ENCODE assay signal across 8 mouse cellular contexts in genomic region chr17:29603283-29603682, GRCm38 (mm10). TPM values are rescaled to one million over a fixed set of nuclear protein-coding genes. Genes with fewer than 3 reads are reported as not detected.
DNase-seq lines count a peak whose midpoint lies in the region; ATAC-seq lines count a peak whose summit lies in the region.

No protein-coding gene starts in this region.

- no peaks in the 10 kb centered on the region for H3K27me3 ChIP-seq in heart, embryonic 10.5 days (ENCODE audit: insufficient read depth, poor library complexity, severe bottlenecking)

- H3K36me3 ChIP-seq in heart, embryonic 10.5 days, result peaks cover 62% of the 10 kb centered on the region

- 22% methylated on average over 6 of the region's 6 CpGs for WGBS in heart, embryonic 10.5 days

- peaks cover 14% of the 10 kb centered on the region for H3K4me1 ChIP-seq in heart, embryonic 10.5 days

- intact Hi-C loops in heart, postnatal 25 days (cut with DNase I), result loop anchor here (1.0 to 5.0 kb wide), 2 partner anchors 169 to 279 kb away; no protein-coding TSS in a partner anchor

- no peak overlapping the region for H3K4me3 ChIP-seq in heart, embryonic 10.5 days

- ATAC-seq in erythroblast, adult 5-6 weeks (replicated peaks; ENCODE audit: low FRiP score, poor library complexity, severe bottlenecking), result peak; percentile 76

- peak; percentile 62 to 91 for DNase-seq in heart, adult 18-20 months
- DNase-seq in heart, embryonic 10.5 days (ENCODE audit: low spot score), result no peak
- DNase-seq in brain, adult 2 months (ENCODE audit: low read depth, low spot score), result peak; percentile 80
- peak; percentile 26 for DNase-seq in heart, postnatal 25 days (ENCODE audit: low spot score)
- DNase-seq in layer of hippocampus, postnatal 36 days, result peak; percentile 74 to 81
- DNase-seq in mesoderm, embryonic 11.5 days (ENCODE audit: low read depth, low spot score), result peak; percentile 85
- DNase-seq in spleen, adult 12 weeks (ENCODE audit: low spot score), result peak; percentile 62

- H3K9me3 ChIP-seq in heart, embryonic 10.5 days, result no peaks in the 10 kb centered on the region

- H3K27ac ChIP-seq in heart, embryonic 10.5 days, result no peak overlapping the region

RNA-seq across cellular contexts. Expression of gene Rnf8, which starts 11.3 kb away (rescaled TPM):
- total RNA-seq in heart, adult 18-20 months (2021), result 10 to 100 TPM; 18.6 to 21.9 TPM
- 70.9 and 85.7 TPM in 2 replicates for polyA plus RNA-seq in heart, embryonic 10.5 days (2016; fragmentation: Nextera tagmentation; extraction: Ambion mirVana)
- 14.4 and 17.1 TPM in 2 replicates for total RNA-seq in erythroblast, adult 5-6 weeks (2015; ENCODE audit: low replicate concordance)
- 6.8 and 37.2 TPM in 2 replicates for total RNA-seq in erythroblast, adult 5-6 weeks (2017; ENCODE audit: low replicate concordance)
- total RNA-seq in heart, postnatal 25 days (2021), result 10 to 100 TPM; 20.0 to 21.2 TPM
- 10 to 100 TPM; 47.4 to 47.9 TPM for total RNA-seq in layer of hippocampus, postnatal 36 days (2021)

RNA-seq across cellular contexts. Expression of gene Gm28043, which starts 11.4 kb away (rescaled TPM):
- total RNA-seq in heart, adult 18-20 months (2021), result under 1 TPM; 0.35 to 0.87 TPM
- 2.3 and 2.4 TPM in 2 replicates for polyA plus RNA-seq in heart, embryonic 10.5 days (2016; fragmentation: Nextera tagmentation; extraction: Ambion mirVana)
- total RNA-seq in erythroblast, adult 5-6 weeks (2015; ENCODE audit: low replicate concordance), result 1.7 and 2.7 TPM in 2 replicates
- 20.6 and 22.0 TPM in 2 replicates for total RNA-seq in erythroblast, adult 5-6 weeks (2017; ENCODE audit: low replicate concordance)
- total RNA-seq in heart, postnatal 25 days (2021), result 1 to 10 TPM in 1 of 2 experiments, under 1 TPM in 1; 0.68 to 1.2 TPM
- 1 to 10 TPM; 3.4 to 5.0 TPM for total RNA-seq in layer of hippocampus, postnatal 36 days (2021)

RNA-seq across cellular contexts. Expression of gene Tmem217, which starts 51.1 kb away (rescaled TPM):
- total RNA-seq in heart, adult 18-20 months (2021), result not detected
- 1.3 and 1.5 TPM in 2 replicates for polyA plus RNA-seq in heart, embryonic 10.5 days (2016; fragmentation: Nextera tagmentation; extraction: Ambion mirVana)
- not detected in 2 replicates for total RNA-seq in erythroblast, adult 5-6 weeks (2015; ENCODE audit: low replicate concordance)
- not detected in 2 replicates for total RNA-seq in erythroblast, adult 5-6 weeks (2017; ENCODE audit: low replicate concordance)
- total RNA-seq in heart, postnatal 25 days (2021), result not detected
- not detected for total RNA-seq in layer of hippocampus, postnatal 36 days (2021)

RNA-seq across cellular contexts. Expression of gene Tbc1d22b, which starts 53.7 kb away (rescaled TPM):
- total RNA-seq in heart, adult 18-20 months (2021), result 10 to 100 TPM; 12.5 to 13.3 TPM
- polyA plus RNA-seq in heart, embryonic 10.5 days (2016; fragmentation: Nextera tagmentation; extraction: Ambion mirVana), result 13.6 and 14.4 TPM in 2 replicates
- 3.7 and 4.4 TPM in 2 replicates for total RNA-seq in erythroblast, adult 5-6 weeks (2015; ENCODE audit: low replicate concordance)
- total RNA-seq in erythroblast, adult 5-6 weeks (2017; ENCODE audit: low replicate concordance), result 0.51 and 1.3 TPM in 2 replicates
- total RNA-seq in heart, postnatal 25 days (2021), result 10 to 100 TPM; 12.7 to 13.3 TPM
- 10 to 100 TPM; 42.7 to 45.8 TPM for total RNA-seq in layer of hippocampus, postnatal 36 days (2021)

RNA-seq across cellular contexts. Expression of gene Gm17657, which starts 53.8 kb away (rescaled TPM):
- total RNA-seq in heart, adult 18-20 months (2021), result not detected
- not detected in 2 replicates for polyA plus RNA-seq in heart, embryonic 10.5 days (2016; fragmentation: Nextera tagmentation; extraction: Ambion mirVana)
- total RNA-seq in erythroblast, adult 5-6 weeks (2015; ENCODE audit: low replicate concordance), result 2.9 TPM in 1 of 2 replicates, not detected in the other
- total RNA-seq in erythroblast, adult 5-6 weeks (2017; ENCODE audit: low replicate concordance), result not detected in 2 replicates
- not detected for total RNA-seq in heart, postnatal 25 days (2021)
- total RNA-seq in layer of hippocampus, postnatal 36 days (2021), result not detected
